Mouse (Mus musculus) Muller cell, postnatal 12 days (primary cell): Measurements from ENCODE around the gene Gm38392.

Source experiments
- DNase-seq: peaks from one replicate; pipeline ENCODE4 v3.0.0-alpha.2; 2015; ENCODE audit errors: inconsistent ontology term

The Gm38392 gene

DNA sequence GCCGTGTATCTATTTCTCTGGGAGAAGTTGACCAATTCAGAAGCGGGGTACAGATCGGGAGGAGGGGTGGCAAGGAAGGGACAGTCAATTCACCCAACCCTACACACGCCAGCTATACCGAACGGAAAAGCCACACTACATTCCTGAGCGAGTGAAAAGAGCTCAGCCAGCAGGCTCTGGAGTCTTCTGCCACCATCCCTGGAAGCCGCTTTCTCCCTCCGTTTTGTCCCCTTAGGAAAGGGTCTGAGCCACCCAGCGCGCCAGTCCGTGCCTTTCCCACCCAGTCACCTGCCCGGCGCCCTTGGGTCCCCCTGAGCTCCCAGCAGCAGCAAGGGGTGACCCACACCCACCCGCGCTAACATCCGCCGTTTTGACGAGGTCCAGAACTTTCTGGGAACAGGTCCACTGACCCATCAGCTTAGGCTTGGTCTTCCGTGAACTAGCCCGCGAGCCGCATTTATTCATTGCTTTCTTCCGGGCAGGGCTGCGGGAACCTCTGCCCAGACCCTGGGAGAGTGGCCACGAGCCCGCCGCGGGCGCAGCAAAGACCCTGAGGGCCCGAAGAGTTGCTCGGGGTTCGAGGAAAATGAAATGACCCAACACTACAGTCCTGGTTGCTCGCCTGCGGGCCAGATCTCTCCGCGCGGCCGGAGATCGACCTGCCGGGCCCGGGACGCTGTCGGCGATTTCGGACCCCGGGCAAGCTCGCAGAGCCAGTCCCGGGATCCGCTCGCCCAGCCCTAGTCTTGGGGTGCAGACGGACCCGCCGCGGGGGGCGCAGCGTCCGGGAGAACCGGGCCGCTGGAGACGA is 86.6 kb downstream of the Gm38392 start:
- peak; percentile 70 for DNase-seq

DNA sequence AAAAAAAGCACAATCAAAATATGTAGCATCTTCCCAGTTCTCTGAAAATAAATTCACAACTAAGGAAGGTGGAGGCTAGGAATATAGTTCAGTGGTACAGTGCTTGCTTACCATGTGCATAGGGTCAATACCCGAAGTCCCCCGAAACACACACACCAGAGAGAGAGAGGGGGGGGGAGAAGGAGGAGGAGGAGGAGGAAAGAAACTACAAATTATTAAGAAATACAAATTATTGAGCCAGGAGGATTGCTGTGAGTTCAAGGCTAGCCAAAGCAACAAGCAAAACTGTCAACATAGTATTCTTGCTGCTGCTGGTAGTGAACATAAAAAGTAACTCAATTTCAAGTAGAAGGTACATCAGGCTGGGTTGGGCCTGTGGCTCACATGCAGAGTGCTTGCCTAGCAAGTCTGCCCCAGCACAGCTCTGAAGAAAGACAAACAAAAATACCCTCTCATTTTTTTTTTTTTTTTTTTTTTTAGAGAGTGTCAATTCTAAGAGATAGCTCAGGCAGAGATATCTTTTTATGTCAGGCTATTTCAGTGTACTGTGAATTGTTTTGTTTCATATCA is 87.4 kb downstream of the Gm38392 start:
- DNase-seq = no peak

DNA sequence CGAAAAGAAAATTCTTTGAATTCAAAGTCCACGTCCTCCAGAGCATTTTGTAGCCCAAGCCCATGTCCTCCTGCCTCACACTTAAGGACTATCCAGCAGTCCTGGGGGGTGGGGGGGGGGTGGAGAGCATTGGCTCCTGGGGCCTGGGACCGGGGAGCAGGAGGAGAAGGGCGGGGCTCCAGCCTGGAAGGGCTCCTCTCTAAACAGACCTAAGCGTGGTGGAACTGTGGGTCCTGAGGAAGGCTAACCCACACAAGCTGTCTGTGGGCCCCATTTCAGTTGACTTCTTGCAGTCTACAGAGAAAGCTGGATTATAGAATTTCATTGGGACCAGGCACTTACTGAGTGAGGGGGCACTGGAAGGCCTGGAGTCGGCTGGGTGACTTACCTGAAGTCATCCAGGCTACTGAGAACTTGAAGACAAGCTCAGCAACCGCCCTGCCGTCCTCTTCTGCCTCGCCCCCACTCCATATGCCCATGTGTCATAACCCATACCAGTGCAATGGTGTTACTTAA is 88.4 kb downstream of the Gm38392 start:
- DNase-seq = no peak

DNA sequence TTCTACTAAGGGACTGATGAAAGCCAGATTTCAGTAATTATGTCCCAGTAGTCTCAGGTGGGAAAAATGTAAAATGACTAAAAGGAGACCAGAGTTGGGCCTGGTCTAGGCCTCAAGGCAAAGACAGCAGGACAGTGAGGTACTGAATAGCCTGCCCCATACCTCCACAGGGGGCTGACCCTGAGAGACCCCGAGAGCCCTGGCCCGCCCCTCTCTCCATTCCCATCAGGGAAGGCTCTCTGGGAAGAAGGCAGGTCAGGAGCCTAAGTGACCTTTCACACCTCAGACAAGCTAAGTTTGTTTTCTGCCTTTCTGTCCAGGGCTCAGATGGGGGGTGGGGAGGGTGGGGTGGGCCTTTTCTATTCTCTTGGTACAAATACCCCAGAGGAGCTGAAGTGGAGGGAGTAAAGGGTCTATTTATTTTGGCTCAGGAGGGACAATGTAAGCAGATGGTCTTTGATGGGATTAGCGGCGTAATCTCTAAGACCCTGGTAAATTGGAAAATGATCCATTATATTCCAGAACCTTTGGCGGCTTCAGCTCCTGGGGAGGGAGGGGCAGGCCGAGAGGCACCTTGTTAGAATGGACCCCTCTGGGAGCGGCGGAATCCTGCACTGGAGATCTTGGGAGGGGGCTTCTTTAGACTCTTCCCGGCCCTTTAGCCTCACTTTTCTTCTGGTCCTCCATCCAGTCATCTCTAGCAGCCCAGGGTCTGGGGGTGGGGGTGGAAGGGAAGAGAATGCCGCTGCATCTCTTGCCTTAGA is 89.1 kb downstream of the Gm38392 start:
- no peak for DNase-seq
